Comparison of ENCODE assay signal across 8 mouse cellular contexts in the genomic region with DNA sequence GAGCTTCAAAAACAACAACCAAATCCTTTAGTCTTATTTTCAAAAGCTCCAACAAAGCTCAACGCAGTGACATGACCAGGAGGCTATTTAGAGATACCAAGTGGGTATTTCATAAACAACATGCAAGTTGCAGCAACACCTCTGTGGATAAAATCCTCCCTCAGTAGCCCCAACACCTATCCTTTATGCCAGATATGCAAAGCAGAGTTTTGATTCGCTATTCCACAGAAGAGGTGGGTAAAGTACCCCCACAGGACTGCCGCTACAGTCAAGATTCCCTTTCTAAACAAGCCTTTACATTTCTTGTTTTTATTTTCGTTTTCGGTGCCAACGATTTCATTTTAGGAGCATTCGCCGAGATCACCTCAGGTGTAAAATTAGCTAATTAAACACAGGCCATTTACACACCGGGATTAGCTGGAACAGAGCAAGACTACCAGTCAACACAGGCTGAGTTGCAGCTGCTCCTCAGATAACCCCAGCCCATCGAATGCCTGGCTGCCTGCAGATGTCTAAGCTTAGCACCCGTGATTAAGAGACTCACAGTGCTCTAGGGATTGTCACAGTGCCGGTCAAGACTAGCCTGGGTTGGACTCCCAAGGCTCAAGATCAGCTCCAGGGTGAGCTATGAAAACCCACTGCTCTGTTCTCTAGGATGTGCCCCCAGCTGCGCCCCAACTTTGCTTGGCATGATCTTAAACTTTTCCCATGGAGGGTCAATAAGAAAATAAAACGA. TPM values are rescaled to one million over a fixed set of nuclear protein-coding genes. Genes with fewer than 3 reads are reported as not detected.
DNase-seq lines count a peak whose midpoint lies in the region; ATAC-seq and TF ChIP-seq lines count a peak whose summit lies in the region.

No protein-coding gene starts in this region.

- 13% methylated on average over 14 of the region's 14 CpGs for WGBS in limb, embryonic 12.5 days
- 15% methylated on average over 14 of the region's 14 CpGs for WGBS in small intestine, adult 2 months

- H3K9me3 ChIP-seq in limb, embryonic 12.5 days: no peaks in the 10 kb centered on the region

- peaks cover 38% of the 10 kb centered on the region for H3K27me3 ChIP-seq in limb, embryonic 12.5 days
- H3K27me3 ChIP-seq in small intestine, adult 2 months (ENCODE audit: control insufficient read depth, insufficient read depth, low read length): no peaks in the 10 kb centered on the region; the same call in 1 of the 2 replicates

- no peak for TF ChIP-seq CTCF in small intestine, adult 2 months (IDR thresholded peaks at IDR 0.05; ENCODE audit: extremely low read depth, insufficient read length, insufficient replicate concordance, low read depth, low read length)

- peak overlapping the region; percentile 97 for H3K4me2 ChIP-seq in limb, embryonic 12.5 days

- peak; percentile 9 for DNase-seq in cerebellum, adult 11-12 months
- no peak for DNase-seq in cerebellum, adult 9-11 months
- peak; percentile 5 for DNase-seq in right cerebral cortex, postnatal 4 days
- DNase-seq in right cerebral cortex, postnatal 14 days: no peak
- DNase-seq in layer of hippocampus, postnatal 10 days (ENCODE audit: low spot score in 2 of 2): no peak

- no peak overlapping the region for H3K27ac ChIP-seq in limb, embryonic 12.5 days
- H3K27ac ChIP-seq in small intestine, adult 2 months (ENCODE audit: insufficient read depth, low read depth, low read length): no peak overlapping the region

- H3K9ac ChIP-seq in limb, embryonic 12.5 days (replicated peaks): peak overlapping the region; percentile 53; the same call in 1 of the 2 replicates

- ATAC-seq in limb, embryonic 12.5 days (ENCODE audit: insufficient number of reproducible peaks, insufficient read depth, low FRiP score, low TSS enrichment, low read depth): peak; percentile 49
- ATAC-seq in erythroid progenitor cell, adult 5-6 weeks (replicated peaks; ENCODE audit: low FRiP score, poor library complexity, severe bottlenecking): no peak

- TF ChIP-seq POLR2A in small intestine, adult 2 months (IDR thresholded peaks at IDR 0.05; ENCODE audit: low read depth, low read length): no peak

- no peaks in the 10 kb centered on the region for H3K36me3 ChIP-seq in limb, embryonic 12.5 days
- no peaks in the 10 kb centered on the region for H3K36me3 ChIP-seq in small intestine, adult 2 months (ENCODE audit: control insufficient read depth, insufficient read depth, low read length)

- peak overlapping the region; percentile 58 for H3K4me3 ChIP-seq in limb, embryonic 12.5 days (replicated peaks)
- peak overlapping the region; percentile 20; the same call in 1 of the 2 replicates for H3K4me3 ChIP-seq in small intestine, adult 2 months (ENCODE audit: low read depth, low read length)

- H3K4me1 ChIP-seq in limb, embryonic 12.5 days (replicated peaks): peaks cover 10% of the 10 kb centered on the region
- peaks cover 5% of the 10 kb centered on the region; the same call in 1 of the 2 replicates for H3K4me1 ChIP-seq in small intestine, adult 2 months (ENCODE audit: control insufficient read depth, insufficient read depth, insufficient read length, low read length)

RNA-seq across cellular contexts. Expression of a gene that starts 0.9 kb away (rescaled TPM):
- 0.15 and 0.56 TPM in 2 replicates for polyA plus RNA-seq in limb, embryonic 12.5 days (2016; fragmentation: Nextera tagmentation; extraction: Ambion mirVana)
- not detected in 2 replicates for polyA plus RNA-seq in small intestine, adult 2 months (2012; rRNA removed)
- total RNA-seq in layer of hippocampus, postnatal 10 days (2021): 100 to 1,000 TPM; 171 to 172 TPM
- total RNA-seq in erythroid progenitor cell, adult 5-6 weeks (2015; ENCODE audit: low replicate concordance): not detected in 2 replicates
- total RNA-seq in erythroid progenitor cell, adult 5-6 weeks (2017; ENCODE audit: low replicate concordance): not detected in 2 replicates

Comparison
In these comparisons a context has a peak if more than half of its experiments do, and no peak if none do; other contexts are left out.
1. DNase-seq: peak in cerebellum, adult 11-12 months (single experiment) and right cerebral cortex, postnatal 4 days (single experiment); none in cerebellum, adult 9-11 months (single experiment), right cerebral cortex, postnatal 14 days (single experiment) and layer of hippocampus, postnatal 10 days (0 of 2).
2. RNA of a gene that starts 0.9 kb away (total RNA-seq): 171 to 172 TPM in layer of hippocampus, postnatal 10 days; not detected in erythroid progenitor cell, adult 5-6 weeks; every median in the first group is over 100 times any median in the second.